Mouse (Mus musculus): Measurements from ENCODE around the gene Slc39a2. TPM values are rescaled to one million over a fixed set of nuclear protein-coding genes. Genes with fewer than 3 reads are reported as not detected.
A peak's percentile ranks its signal among the peaks of the same experiment; 100 is the strongest.

Gene Slc39a2
- polyA plus RNA-seq, 1 experiment from 2014 or later = 3.5 TPM

DNA sequence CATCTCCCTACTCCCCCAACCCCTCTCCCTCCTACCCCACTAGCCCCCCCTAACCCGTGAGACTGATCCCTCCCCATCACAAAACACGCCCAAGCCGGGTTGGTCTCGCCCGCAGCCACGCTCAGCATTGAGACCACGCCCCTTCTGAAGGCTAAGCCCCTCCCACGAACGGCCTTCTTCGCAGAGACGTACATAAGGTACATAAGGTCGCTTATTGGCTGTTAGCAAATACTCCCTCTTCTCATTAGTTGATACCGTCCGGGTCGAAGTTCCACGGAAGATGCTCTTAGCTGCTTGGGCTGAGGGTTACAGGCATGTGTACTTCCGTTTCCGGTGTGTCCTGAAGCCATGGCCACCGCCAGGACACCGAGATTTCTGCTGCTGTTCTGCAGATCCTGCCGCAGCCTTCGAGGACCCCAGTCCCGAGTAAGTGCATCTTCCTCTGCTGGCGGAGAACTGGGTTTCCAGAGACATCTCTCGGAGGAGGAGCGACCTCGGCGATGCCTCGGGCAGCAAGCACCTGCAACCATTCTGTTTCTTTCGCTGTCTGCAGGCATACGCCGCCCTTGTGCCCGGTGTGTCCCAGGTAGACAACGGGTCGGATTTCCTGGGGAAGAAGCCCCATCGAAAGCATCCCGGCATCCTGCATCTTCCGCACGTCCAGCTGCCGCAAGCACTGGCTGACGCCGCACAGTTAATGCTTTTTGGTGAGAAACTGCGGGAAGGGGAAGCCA is 7.9 kb upstream of the Slc39a2 start, which contains the start of gene Mettl17:
Mettl17 (plus strand) TSS at position 245 of the 734 bp plus-strand sequence.
- H3K4me1 ChIP-seq = peaks cover 13% of the 10 kb centered on the region
- peak within 1 kb of the TSS; percentile 79 for H3K9ac ChIP-seq
- peak within 1 kb of the TSS; percentile 83 for H3K4me3 ChIP-seq
- H3K36me3 ChIP-seq = peaks cover 32% of the 10 kb centered on the region
- H3K27ac ChIP-seq = peak within 1 kb of the TSS; percentile 77
- H3K4me2 ChIP-seq = peak within 1 kb of the TSS; percentile 89
- WGBS = under 1% methylated on average over 43 of the region's 43 CpGs
- ATAC-seq (ENCODE audit: insufficient number of reproducible peaks, insufficient read depth, low FRiP score, low TSS enrichment, low read depth) = peak; percentile 93
- H3K27me3 ChIP-seq = no peaks in the 10 kb centered on the region
- H3K9me3 ChIP-seq = no peaks in the 10 kb centered on the region

DNA sequence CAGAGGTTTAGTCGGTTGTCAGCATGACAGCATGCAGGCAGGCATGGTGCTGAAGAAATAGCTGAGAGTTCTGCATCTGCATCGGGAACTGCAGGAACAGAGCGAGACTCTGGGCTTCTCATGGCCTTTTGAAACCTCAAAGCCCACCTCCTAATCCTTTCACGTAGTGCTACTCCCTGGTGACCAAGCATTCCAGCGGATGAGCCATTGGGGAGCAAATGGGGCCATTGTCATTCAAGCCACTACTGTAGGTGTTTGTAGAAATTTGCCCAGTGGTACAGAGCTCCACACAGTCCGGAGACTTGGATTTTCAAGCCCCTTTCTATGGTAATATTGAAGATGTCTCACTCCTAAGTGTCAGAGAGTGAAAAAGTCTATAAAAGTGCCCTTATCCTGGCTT is 6.6 kb upstream of the Slc39a2 start:
- Histone ChIP-seq H3K9me3 (no peaks in the 10 kb centered on the region), H3K9ac (0 out of 2 replicates have a peak overlapping the region, but pooled peaks have one; percentile 21), H3K27me3 (no peaks in the 10 kb centered on the region), H3K4me1 (peaks cover 13% of the 10 kb centered on the region), H3K4me2 (peak overlapping the region; percentile 89), H3K36me3 (peaks cover 45% of the 10 kb centered on the region), H3K27ac (no peak overlapping the region), H3K4me3 (peak overlapping the region; percentile 83)
- ATAC-seq (ENCODE audit: insufficient number of reproducible peaks, insufficient read depth, low FRiP score, low TSS enrichment, low read depth) = no peak
- WGBS = 55% methylated on average over 6 of the region's 6 CpGs

DNA sequence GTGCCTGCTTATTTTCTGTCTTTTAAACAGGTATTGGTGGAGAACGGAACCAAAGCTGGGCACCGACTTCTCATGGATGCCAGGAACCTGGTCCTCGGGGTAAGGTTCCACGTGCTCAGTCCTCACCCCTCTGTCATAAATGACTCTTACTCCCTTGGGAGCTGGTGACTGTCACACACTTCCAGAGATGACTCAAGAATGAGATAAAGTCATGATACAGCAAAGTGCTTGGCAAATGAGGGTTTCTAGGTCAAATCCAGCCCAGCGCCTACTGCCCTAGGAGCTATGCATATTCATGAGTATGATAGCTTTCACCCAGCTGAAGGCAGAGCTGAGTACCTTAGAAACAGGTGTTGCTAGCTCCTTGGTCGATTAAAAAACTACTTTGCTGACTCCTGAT is 2.9 kb upstream of the Slc39a2 start:
- H3K27me3 ChIP-seq = no peaks in the 10 kb centered on the region
- WGBS = 90% methylated on average over 6 of the region's 6 CpGs
- no peak overlapping the region for H3K9ac ChIP-seq
- no peak overlapping the region for H3K4me3 ChIP-seq
- H3K27ac ChIP-seq = no peak overlapping the region
- H3K9me3 ChIP-seq = no peaks in the 10 kb centered on the region
- peaks cover 61% of the 10 kb centered on the region for H3K36me3 ChIP-seq
- peaks cover 18% of the 10 kb centered on the region for H3K4me1 ChIP-seq
- H3K4me2 ChIP-seq = no peak overlapping the region
- no peak for ATAC-seq (ENCODE audit: insufficient number of reproducible peaks, insufficient read depth, low FRiP score, low TSS enrichment, low read depth)

DNA sequence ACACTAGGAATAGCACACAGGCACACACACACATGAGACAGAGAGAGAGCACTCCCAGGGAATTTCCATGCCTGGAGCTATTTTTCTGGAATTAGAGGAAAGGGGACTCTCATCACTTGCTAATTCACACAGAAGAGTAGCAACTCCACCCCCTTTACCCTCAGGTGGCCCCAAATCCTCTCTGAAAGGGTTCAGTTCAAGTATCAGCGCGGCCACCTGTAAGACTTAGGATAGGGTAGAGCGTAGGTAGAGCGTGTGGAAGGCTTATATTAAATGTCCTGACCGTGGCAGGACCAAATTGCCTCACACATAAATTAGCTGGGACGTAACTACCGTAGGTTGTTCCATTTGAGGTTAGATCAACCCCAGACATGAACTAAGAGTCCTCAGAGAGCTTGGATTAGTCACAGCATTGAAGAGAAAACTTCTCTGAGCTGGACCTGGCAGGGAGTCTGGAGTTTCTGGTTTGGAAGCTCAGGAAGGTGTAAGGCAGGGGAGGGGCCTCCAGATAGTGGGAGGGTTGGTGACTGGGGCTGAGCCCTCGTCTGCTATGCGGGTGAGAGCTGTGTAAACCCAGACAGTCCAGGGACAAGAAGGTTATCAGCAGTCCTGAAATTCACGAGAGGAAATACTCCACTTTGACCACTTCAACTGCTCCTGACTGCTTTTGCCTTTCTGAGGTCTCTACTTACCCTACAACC is 555 bp downstream of the Slc39a2 start:
- H3K9me3 ChIP-seq = no peaks in the 10 kb centered on the region

DNA sequence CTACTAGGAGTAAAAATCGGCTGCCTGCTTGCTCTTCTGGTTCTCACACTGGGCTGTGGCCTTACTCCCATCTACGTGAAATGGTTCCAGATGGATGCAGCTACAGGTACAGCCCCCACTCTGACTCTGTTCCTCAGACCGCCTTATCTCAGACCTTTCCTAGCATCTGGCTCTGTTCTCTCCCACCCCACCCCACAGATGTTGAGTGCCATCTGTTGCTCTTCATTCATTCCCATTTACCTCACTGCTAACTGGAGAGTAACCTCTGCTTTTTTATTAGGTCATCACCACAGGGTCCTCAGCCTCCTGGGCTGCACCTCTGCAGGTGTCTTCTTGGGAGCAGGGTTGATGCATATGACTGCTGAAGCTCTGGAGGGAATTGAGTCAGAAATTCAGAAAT is 1.1 kb downstream of the Slc39a2 start:
- 49% methylated on average over 3 of the region's 3 CpGs for whole genome bisulfite sequencing
- H3K27ac ChIP-seq = peak overlapping the region; percentile 51; the same call in 1 of the 2 replicates
- no peak for ATAC-seq (ENCODE audit: insufficient number of reproducible peaks, insufficient read depth, low FRiP score, low TSS enrichment, low read depth)
- H3K9ac ChIP-seq = no peak overlapping the region
- H3K9me3 ChIP-seq = no peaks in the 10 kb centered on the region
- 0 out of 2 replicates have a peak overlapping the region, but pooled peaks have one; percentile 7 for H3K4me2 ChIP-seq
- no peak overlapping the region for H3K4me3 ChIP-seq
- peaks cover 43% of the 10 kb centered on the region for H3K36me3 ChIP-seq
- peaks cover 5% of the 10 kb centered on the region for H3K4me1 ChIP-seq
- H3K27me3 ChIP-seq = no peaks in the 10 kb centered on the region

More for the DNA sequence above, 555 bp downstream of the Slc39a2 start:
- no peaks in the 10 kb centered on the region for H3K27me3 ChIP-seq
- H3K4me3 ChIP-seq = no peak overlapping the region
- H3K4me1 ChIP-seq = peaks cover 5% of the 10 kb centered on the region
- peak; percentile 26; the same call in 1 of the 2 replicates for ATAC-seq (ENCODE audit: insufficient number of reproducible peaks, insufficient read depth, low FRiP score, low TSS enrichment, low read depth)
- peak overlapping the region; percentile 51 for H3K27ac ChIP-seq
- H3K4me2 ChIP-seq = 0 out of 2 replicates have a peak overlapping the region, but pooled peaks have one; percentile 7
- no peak overlapping the region for H3K9ac ChIP-seq
- peaks cover 49% of the 10 kb centered on the region for H3K36me3 ChIP-seq
- WGBS = 15% methylated on average over 10 of the region's 10 CpGs

DNA sequence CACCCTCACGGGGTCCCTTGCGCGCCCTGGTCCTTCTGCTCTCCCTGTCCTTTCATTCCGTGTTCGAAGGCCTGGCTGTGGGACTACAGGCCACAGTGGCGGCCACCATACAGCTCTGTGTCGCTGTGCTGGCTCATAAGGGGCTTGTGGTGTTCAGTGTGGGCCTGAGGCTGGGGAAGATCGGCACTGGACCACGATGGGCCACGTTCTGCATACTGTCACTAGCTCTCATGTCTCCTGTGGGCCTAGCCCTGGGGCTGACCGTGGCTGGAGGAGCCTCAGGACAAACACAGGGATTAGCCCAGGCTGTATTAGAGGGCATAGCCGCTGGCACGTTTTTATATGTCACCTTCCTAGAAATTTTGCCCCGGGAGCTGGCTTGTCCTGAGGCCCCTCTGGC is 2.4 kb downstream of the Slc39a2 start:
- Histone ChIP-seq H3K4me3 (no peak overlapping the region), H3K9ac (no peak overlapping the region), H3K27me3 (no peaks in the 10 kb centered on the region), H3K27ac (no peak overlapping the region), H3K4me1 (peaks cover 5% of the 10 kb centered on the region), H3K4me2 (no peak overlapping the region), H3K36me3 (peaks cover 31% of the 10 kb centered on the region), H3K9me3 (no peaks in the 10 kb centered on the region)
- ATAC-seq (ENCODE audit: insufficient number of reproducible peaks, insufficient read depth, low FRiP score, low TSS enrichment, low read depth) = no peak
- 69% methylated on average over 14 of the region's 14 CpGs for WGBS

DNA sequence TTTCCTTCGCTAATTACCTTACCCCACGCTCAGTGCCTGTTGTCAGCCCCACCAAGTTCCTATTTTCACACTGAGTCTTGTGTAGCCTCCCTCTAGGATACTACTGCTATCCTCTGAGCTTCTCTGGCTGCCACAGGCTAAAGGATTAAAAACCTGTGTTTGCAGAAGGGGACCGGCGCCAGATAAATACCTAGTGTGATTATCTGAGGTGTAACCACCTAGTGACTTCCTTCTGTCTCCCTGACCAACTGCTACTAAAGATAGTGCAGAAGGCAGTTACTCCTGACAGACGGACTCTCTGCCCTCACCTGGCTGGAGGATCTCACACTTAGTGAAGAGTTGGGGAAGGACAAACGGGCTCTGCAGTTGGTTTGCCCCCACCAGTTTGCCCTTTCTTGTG is 3.3 kb downstream of the Slc39a2 start:
- ATAC-seq (ENCODE audit: insufficient number of reproducible peaks, insufficient read depth, low FRiP score, low TSS enrichment, low read depth) = no peak
- Histone ChIP-seq H3K27ac (no peak overlapping the region), H3K36me3 (peaks cover 21% of the 10 kb centered on the region), H3K4me2 (no peak overlapping the region), H3K4me3 (no peak overlapping the region), H3K9me3 (no peaks in the 10 kb centered on the region), H3K27me3 (no peaks in the 10 kb centered on the region), H3K4me1 (peaks cover 5% of the 10 kb centered on the region), H3K9ac (no peak overlapping the region)
- WGBS = 71% methylated on average over 6 of the region's 6 CpGs

DNA sequence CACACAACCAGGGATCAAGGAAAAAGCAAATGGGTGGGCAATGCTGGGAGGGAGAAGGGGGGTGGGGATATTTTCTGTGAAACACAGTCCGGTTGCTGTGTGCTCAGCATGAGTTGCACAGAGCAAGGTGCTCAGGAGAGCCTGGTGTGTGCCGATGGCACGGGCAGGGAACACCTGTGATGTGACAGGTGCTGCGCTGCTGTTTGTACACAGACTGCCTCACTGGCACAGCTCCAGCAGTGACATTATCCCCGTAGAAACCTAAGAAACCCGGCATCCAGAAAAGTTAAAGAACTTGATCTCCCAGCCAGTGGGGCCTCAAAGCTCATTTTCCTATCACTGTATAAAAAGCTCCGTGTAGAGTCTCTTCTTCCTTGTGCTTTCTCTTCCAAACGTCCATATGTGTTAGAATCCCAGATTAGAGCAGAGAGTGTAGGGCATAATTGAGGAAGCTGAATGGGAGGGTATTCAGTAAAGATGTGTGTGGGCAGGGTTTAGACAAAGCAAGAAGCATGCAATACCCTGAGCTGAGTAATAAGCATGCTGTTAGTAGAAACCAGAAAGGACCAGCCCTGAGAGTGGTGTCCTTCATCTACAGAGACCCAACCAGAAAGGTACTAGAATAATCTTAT is 4.0 kb downstream of the Slc39a2 start:
- Histone ChIP-seq H3K27ac (no peak overlapping the region), H3K9me3 (no peaks in the 10 kb centered on the region), H3K27me3 (no peaks in the 10 kb centered on the region), H3K4me1 (peaks cover 5% of the 10 kb centered on the region), H3K4me3 (no peak overlapping the region), H3K9ac (0 out of 2 replicates have a peak overlapping the region, but pooled peaks have one; percentile 40), H3K4me2 (no peak overlapping the region), H3K36me3 (peaks cover 15% of the 10 kb centered on the region)
- ATAC-seq (ENCODE audit: insufficient number of reproducible peaks, insufficient read depth, low FRiP score, low TSS enrichment, low read depth) = no peak
- 56% methylated on average over 8 of the region's 8 CpGs for WGBS

DNA sequence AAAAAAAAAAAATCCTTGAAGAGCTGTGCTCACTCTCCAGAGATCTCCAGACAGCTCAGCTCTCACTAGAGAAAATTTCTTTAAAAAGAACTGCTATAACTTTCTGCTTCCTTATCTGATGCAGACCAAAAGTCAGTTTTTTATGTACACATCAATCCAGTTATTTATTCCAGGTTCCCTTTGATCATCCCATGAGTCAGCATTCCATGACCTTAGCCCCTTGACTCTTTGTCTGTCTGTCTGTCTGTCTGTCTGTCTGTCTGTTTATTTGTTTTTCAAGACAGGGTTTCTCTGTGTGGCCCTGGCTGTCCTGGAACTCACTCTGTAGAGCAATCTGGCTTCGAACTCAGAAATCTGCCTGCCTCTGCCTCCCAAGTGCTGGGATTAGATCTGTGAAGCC is 6.7 kb downstream of the Slc39a2 start:
- H3K27me3 ChIP-seq = no peaks in the 10 kb centered on the region
- no peak overlapping the region for H3K4me3 ChIP-seq
- no peak overlapping the region for H3K4me2 ChIP-seq
- no peak overlapping the region for H3K9ac ChIP-seq
- H3K9me3 ChIP-seq = no peaks in the 10 kb centered on the region
- WGBS = 91% methylated on average over 1 of the region's 1 CpGs
- no peaks in the 10 kb centered on the region for H3K4me1 ChIP-seq
- ATAC-seq (ENCODE audit: insufficient number of reproducible peaks, insufficient read depth, low FRiP score, low TSS enrichment, low read depth) = no peak
- H3K36me3 ChIP-seq = peaks cover 6% of the 10 kb centered on the region; the same call in 1 of the 2 replicates
- H3K27ac ChIP-seq = no peak overlapping the region

DNA sequence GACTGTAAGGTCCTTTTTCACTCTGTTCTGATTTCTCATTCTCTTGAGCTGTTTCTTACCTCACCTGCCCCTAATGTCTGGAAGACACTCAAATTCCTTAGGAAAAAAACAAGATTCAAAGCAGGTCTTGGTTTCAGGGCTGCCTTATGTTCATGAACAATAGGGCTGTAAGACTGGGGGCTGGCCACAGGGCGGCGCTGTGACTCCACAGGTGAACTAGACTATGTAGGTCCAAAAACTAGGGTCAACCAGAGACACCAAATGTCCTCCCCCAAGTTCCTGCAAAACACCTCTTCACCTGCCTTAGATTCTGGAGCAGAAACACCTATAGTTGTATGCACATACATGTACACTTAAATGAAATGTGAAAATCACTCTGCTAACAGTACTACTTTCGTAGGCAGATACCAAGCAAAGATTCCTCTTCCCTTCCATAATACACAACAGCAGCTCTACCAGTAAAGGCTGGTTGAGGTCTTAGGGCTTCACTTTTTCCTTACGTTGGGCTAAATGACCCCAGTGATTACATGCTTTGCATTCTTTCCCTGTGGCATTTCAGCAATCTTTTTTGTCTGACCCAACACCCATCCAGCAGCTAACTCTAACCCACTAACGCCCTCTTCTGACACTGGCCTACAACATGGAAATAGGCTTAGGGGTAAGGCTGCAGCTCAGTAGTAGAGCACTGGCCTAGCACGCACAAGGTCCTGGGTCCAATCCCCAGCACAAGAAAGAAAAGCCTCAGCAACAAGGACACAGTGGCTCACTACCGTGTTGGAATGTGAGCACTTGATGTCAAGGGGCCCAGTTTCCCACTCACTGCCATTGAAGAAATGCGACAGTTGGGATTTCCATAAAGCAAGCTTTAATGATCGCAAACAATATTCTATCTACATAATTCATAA is 10.4 kb downstream of the Slc39a2 start:
- Histone ChIP-seq H3K4me2 (no peak overlapping the region), H3K36me3 (peaks cover 16% of the 10 kb centered on the region; the same call in 1 of the 2 replicates), H3K4me1 (no peaks in the 10 kb centered on the region), H3K27me3 (no peaks in the 10 kb centered on the region), H3K4me3 (no peak overlapping the region), H3K27ac (no peak overlapping the region), H3K9ac (no peak overlapping the region), H3K9me3 (no peaks in the 10 kb centered on the region)
- no peak for ATAC-seq (ENCODE audit: insufficient number of reproducible peaks, insufficient read depth, low FRiP score, low TSS enrichment, low read depth)
- WGBS = 55% methylated on average over 9 of the region's 9 CpGs

DNA sequence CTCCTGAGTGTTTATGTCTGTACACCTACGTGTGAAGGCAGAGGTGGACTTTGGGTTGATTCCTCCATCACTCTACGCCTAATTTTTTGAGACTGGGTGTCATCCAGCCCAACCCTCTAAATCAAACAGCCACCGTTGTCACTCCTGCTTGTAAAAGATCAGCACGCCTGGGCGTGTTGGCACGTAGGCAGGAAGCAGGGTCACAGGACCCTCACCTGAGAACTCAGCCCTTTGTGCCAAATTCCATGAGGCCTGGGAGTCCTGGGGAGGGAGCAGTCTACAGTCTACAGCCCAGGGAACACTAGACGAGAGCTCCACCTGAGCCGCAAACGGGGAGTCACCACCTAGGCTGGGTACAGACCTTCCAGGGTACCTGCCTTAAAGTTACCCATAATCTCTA is 11.1 kb downstream of the Slc39a2 start:
- Histone ChIP-seq H3K36me3 (peaks cover 16% of the 10 kb centered on the region; the same call in 1 of the 2 replicates), H3K4me3 (no peak overlapping the region), H3K27me3 (no peaks in the 10 kb centered on the region), H3K4me1 (no peaks in the 10 kb centered on the region), H3K4me2 (no peak overlapping the region), H3K9ac (no peak overlapping the region), H3K9me3 (no peaks in the 10 kb centered on the region), H3K27ac (no peak overlapping the region)
- WGBS = 80% methylated on average over 9 of the region's 9 CpGs
- no peak for ATAC-seq (ENCODE audit: insufficient number of reproducible peaks, insufficient read depth, low FRiP score, low TSS enrichment, low read depth)
